Mouse (Mus musculus): ENCODE measurements around the gene Chd1l.

GRCm38 (mm10) chr3:97615154-97615553 is 5.2 kb upstream of the Chd1l start:
- no peak for TF ChIP-seq CTCF (IDR thresholded peaks at IDR 0.05; ENCODE audit: control insufficient read depth, insufficient read depth, insufficient replicate concordance, low read depth, low read length)
- no peak for TF ChIP-seq POLR2A (IDR thresholded peaks at IDR 0.05; ENCODE audit: control insufficient read depth, low read depth, low read length)

Measured in testis, adult 2 months (tissue).